Mouse (Mus musculus) midbrain, embryonic 11.5 days (tissue): ENCODE measurements around the gene Mfsd11. TPM values are rescaled to one million over a fixed set of nuclear protein-coding genes. Genes with fewer than 3 reads are reported as not detected.

ENCODE experiments used
- ATAC-seq: fragments of 200-750 bp; cut with Nextera tagmentation; 2 replicates; pipeline ENCODE4 v1.8.0; 2017; ENCODE audit warnings: moderate TSS enrichment, moderate library complexity; ENCODE audit not compliant: low FRiP score
- DNase-seq: peaks from one replicate; pipeline ENCODE4 v3.0.0; 2015; ENCODE audit warnings: low spot score; ENCODE audit errors: missing footprints
- H3K27ac ChIP-seq: fragments of 300-500 bp; sonication (generic); 2 replicates; pipeline ENCODE4 v1.5.1; 2014; ENCODE audit warnings: low read depth, low read length
- H3K27me3 ChIP-seq: fragments of 300-500 bp; sonication (generic); 2 replicates; pipeline ENCODE4 v1.6.1; 2014; ENCODE audit warnings: mild to moderate bottlenecking, low read length, moderate library complexity, mixed read lengths; ENCODE audit not compliant: control insufficient read depth, insufficient read depth
- H3K36me3 ChIP-seq: fragments of 300-500 bp; sonication (generic); 2 replicates; pipeline ENCODE4 v1.6.1; 2014; ENCODE audit warnings: mild to moderate bottlenecking, low read length, moderate library complexity, mixed read lengths; ENCODE audit not compliant: control insufficient read depth, insufficient read depth
- H3K4me1 ChIP-seq: fragments of 300-500 bp; sonication (generic); 2 replicates; pipeline ENCODE4 v1.6.1; 2014; ENCODE audit warnings: low read length; ENCODE audit not compliant: control insufficient read depth, insufficient read depth
- H3K4me2 ChIP-seq: fragments of 300-500 bp; sonication (generic); 2 replicates; pipeline ENCODE4 v1.6.1; 2014; ENCODE audit warnings: mild to moderate bottlenecking, moderate library complexity
- H3K4me3 ChIP-seq: fragments of 300-500 bp; sonication (generic); 2 replicates; pipeline ENCODE4 v1.5.1; 2014; ENCODE audit warnings: low read depth, low read length
- H3K9ac ChIP-seq: fragments of 300-500 bp; sonication (generic); 2 replicates; pipeline ENCODE4 v1.6.1; 2014; ENCODE audit warnings: low read length
- H3K9me3 ChIP-seq: fragments of 300-500 bp; sonication (generic); 2 replicates; pipeline ENCODE4 v1.6.1; 2016; ENCODE audit warnings: low read length; ENCODE audit not compliant: control insufficient read depth
- WGBS: fragments of 180-500 bp; shearing (Covaris S2); extraction: QIAGEN DNeasy Blood & Tissue Kit; methylation state at CpG from one replicate; pipeline ENCODE4 v1.1.7; 2014; 5-methylcytosine and 5-hydroxymethylcytosine counted together
- polyA plus RNA-seq: library from polyadenylated mRNA; unstranded; fragments of >200 nt; fragmentation: Nextera tagmentation; extraction: Ambion mirVana; gene quantifications from 2 replicates; pipeline ENCODE4 v1.2.1, GENCODE M21; 2014

Mfsd11 gene
- 28.6 and 30.3 TPM in 2 replicates for polyA plus RNA-seq

DNA sequence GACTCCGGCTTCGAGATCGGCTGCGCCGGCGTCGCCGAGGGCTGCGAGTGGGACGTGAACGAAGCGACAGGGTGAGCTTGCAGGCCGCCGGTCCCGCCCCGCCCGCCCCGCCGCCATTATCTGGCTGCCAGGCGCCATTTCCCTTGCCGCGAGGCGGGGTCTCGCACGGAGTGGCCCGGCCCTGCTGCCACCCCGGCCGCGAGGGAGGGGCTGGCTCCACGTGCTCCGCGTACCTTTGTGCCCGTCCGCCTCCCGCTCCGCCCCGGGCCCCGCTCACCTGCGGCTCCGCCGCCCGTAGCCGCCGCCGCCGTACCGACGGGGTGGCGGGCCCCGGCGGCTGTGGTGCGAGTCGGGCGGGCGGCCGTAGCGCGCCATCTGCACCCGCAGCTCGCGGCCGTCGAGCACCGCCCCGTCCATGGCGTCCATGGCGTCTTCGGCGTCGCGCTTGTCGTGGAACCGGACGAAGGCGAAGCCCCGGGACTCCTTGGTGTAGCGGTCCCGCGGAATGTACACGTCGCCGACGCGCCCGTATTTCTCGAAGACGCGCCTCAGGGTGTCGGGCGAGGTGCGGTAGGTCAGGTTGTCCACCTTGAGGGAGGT is at the start of gene Mfsd11:
Gene Mfsd11, plus strand, starts transcription at position 150 of the 600 bp plus-strand sequence.
- Histone ChIP-seq H3K27me3 (no peaks in the 10 kb centered on the region), H3K9ac (peak within 1 kb of the TSS; percentile 98), H3K36me3 (peaks cover 9% of the 10 kb centered on the region; the same call in 1 of the 2 replicates), H3K27ac (peak within 1 kb of the TSS; percentile 95), H3K4me3 (peak within 1 kb of the TSS; percentile 100), H3K4me2 (peak within 1 kb of the TSS; percentile 95), H3K9me3 (no peaks in the 10 kb centered on the region), H3K4me1 (peaks cover 19% of the 10 kb centered on the region)
- under 1% methylated on average over 83 of the region's 91 CpGs for WGBS
- DNase-seq: no peak
- peak; percentile 49 for ATAC-seq

DNA sequence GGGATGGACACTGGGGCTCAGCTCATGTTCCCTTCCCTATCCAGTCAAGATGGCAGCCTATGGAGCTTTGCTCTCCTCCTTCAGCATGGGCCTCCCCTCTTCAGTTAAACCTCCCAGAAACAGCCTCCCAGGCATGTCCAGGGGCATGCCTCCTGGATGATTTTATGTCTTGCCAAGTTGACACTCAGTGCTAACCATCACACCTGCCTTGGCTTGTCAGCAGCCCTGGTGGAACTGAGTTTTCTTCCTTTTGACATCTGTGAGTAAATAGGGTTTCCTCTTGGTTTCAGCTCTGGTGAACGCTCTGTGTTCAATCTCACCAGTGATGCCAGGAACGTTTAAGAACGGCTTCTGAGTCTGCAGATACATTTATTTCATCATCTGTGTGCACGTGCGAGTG is 49.5 kb upstream of the Mfsd11 start:
- 88% methylated on average over 5 of the region's 5 CpGs for WGBS
- ATAC-seq (no peak), DNase-seq (no peak)
- Histone ChIP-seq H3K4me1 (no peaks in the 10 kb centered on the region; the same call in 1 of the 2 replicates), H3K9me3 (no peaks in the 10 kb centered on the region), H3K4me2 (no peak overlapping the region), H3K9ac (no peak overlapping the region), H3K27ac (no peak overlapping the region), H3K36me3 (no peaks in the 10 kb centered on the region), H3K27me3 (no peaks in the 10 kb centered on the region), H3K4me3 (no peak overlapping the region)

GRCm38 (mm10) chr11:116806136-116807071 is 45.8 kb upstream of the Mfsd11 start:
- Histone ChIP-seq H3K4me3 (no peak overlapping the region), H3K36me3 (no peaks in the 10 kb centered on the region), H3K27me3 (no peaks in the 10 kb centered on the region), H3K4me2 (no peak overlapping the region), H3K4me1 (peaks cover 13% of the 10 kb centered on the region), H3K27ac (no peak overlapping the region), H3K9me3 (no peaks in the 10 kb centered on the region), H3K9ac (no peak overlapping the region)
- DNase-seq (no peak), ATAC-seq (no peak)
- WGBS: 85% methylated on average over 15 of the region's 15 CpGs

DNA sequence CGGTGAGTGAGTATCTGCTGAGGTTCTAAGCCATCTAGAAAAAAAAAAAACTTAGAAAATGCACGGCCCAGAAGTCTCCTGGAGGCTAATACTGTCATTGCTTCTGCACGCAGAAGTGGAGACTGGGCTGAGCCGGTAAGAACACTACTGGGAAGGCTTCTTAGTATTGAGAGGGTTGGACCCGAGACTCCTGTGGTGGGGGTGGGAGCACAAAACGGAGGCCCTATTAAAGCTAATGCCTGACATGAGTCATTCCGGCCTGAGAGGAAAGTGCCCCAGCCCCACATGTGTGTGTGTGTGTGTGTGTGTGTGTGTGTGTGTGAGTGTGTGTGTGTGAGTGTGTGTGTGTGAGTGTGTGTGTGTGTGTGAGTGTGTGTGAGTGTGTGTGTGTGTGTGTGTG is 45.1 kb upstream of the Mfsd11 start:
- Histone ChIP-seq H3K9me3 (no peaks in the 10 kb centered on the region), H3K9ac (no peak overlapping the region), H3K27ac (no peak overlapping the region), H3K36me3 (no peaks in the 10 kb centered on the region), H3K4me1 (peaks cover 18% of the 10 kb centered on the region), H3K4me3 (no peak overlapping the region), H3K4me2 (no peak overlapping the region), H3K27me3 (no peaks in the 10 kb centered on the region)
- WGBS: 69% methylated on average over 7 of the region's 7 CpGs
- DNase-seq: no peak
- no peak for ATAC-seq

DNA sequence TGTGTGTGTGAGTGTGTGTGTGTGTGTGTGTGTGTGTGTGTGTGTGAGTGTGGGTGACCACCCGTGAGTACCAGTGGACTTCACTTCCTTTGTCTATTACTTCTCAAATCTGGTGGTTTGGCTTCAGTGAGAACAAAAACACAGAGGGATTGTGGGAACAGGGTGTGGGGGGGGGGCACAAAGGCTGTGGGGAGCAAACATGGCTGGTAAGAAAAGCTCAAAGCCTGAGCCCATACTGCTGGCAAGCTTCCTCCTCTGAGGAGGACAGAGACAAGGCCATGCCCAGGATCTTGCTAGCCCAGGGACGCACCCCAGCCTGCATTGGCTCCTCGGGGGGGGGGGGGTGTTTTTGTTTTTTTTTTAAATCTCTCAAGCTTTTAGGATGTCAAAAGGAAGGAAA is 44.7 kb upstream of the Mfsd11 start:
- Histone ChIP-seq H3K4me2 (no peak overlapping the region), H3K27me3 (no peaks in the 10 kb centered on the region), H3K4me1 (peaks cover 22% of the 10 kb centered on the region), H3K9me3 (no peaks in the 10 kb centered on the region), H3K27ac (no peak overlapping the region), H3K36me3 (no peaks in the 10 kb centered on the region), H3K9ac (no peak overlapping the region; the same call in 1 of the 2 replicates), H3K4me3 (no peak overlapping the region)
- WGBS: 75% methylated on average over 3 of the region's 3 CpGs
- no peak for ATAC-seq
- DNase-seq: no peak

DNA sequence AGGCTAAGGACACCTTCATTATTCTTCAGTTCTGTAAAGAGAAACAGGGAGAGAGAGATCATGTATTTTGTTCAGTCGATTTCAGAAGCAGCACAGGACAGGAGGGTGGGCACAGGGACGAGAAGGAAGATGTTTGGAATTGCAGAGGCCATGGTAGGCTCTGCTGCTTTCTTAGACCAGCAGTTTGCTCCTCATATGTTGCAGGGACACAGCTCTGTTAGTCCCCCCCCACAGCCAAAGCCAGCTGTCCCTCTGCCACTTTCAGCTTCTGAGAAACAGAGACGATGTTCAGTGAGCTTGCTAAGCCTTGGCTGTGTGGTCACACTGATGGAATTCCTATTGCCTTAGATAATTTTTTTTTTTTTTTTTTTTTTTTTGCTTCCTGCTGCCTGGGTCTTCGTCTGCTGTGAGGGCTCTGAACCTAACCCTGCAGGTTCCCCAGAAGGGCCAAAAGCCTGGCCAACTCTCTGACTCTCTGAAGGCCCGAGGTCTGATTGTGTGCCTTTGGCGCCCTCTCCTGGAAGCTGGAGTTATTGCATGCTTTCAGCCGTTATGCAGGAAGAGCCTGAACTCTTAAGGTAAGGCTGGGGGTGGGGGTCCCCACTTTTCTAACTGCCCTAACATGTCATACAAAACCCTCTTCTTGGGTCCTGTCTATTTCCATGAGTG is 44.2 kb upstream of the Mfsd11 start:
- H3K4me3 ChIP-seq: no peak overlapping the region
- no peaks in the 10 kb centered on the region for H3K27me3 ChIP-seq
- no peaks in the 10 kb centered on the region for H3K36me3 ChIP-seq
- ATAC-seq (no peak), DNase-seq (peak; percentile 98)
- H3K9ac ChIP-seq: no peak overlapping the region; the same call in 1 of the 2 replicates
- H3K9me3 ChIP-seq: no peaks in the 10 kb centered on the region
- 28% methylated on average over 7 of the region's 7 CpGs for WGBS
- H3K4me2 ChIP-seq: no peak overlapping the region
- peaks cover 28% of the 10 kb centered on the region for H3K4me1 ChIP-seq
- no peak overlapping the region for H3K27ac ChIP-seq

GRCm38 (mm10) chr11:116808811-116809395 is 43.3 kb upstream of the Mfsd11 start:
- Histone ChIP-seq H3K4me3 (no peak overlapping the region), H3K27ac (no peak overlapping the region), H3K27me3 (no peaks in the 10 kb centered on the region), H3K36me3 (no peaks in the 10 kb centered on the region), H3K9me3 (no peaks in the 10 kb centered on the region), H3K4me1 (peaks cover 36% of the 10 kb centered on the region), H3K4me2 (no peak overlapping the region), H3K9ac (no peak overlapping the region)
- DNase-seq (no peak), ATAC-seq (no peak)
- 77% methylated on average over 11 of the region's 11 CpGs for WGBS

DNA sequence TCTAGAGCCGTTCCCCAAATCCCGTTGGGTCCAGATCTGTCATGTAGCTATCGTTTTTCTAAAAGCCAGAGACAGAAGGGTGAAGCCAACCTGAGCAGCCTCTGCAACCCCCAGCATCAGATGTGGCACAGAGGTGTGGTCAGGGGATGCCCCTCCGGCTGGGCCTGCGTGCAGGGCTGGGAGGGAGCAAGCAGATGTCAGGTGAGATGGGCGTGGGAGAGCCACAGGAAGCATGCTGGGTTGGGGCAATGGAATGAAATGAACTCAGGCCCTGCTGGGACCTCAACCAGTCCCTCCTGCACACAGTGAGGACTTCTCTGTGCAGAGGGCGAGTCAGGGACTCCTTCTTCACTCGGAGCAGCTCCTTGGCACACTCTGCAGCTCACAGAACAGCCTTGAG is 42.7 kb upstream of the Mfsd11 start:
- Histone ChIP-seq H3K4me1 (peaks cover 42% of the 10 kb centered on the region), H3K4me3 (no peak overlapping the region), H3K27me3 (no peaks in the 10 kb centered on the region), H3K27ac (no peak overlapping the region), H3K9me3 (no peaks in the 10 kb centered on the region), H3K36me3 (no peaks in the 10 kb centered on the region), H3K9ac (no peak overlapping the region), H3K4me2 (no peak overlapping the region)
- no peak for DNase-seq
- no peak for ATAC-seq
- 79% methylated on average over 8 of the region's 8 CpGs for WGBS
